Mouse (Mus musculus) lung, adult 2 months (tissue): ENCODE data around the gene Ptpre.

Source experiments
- CTCF ChIP-seq: fragments of 200-500 bp; IDR thresholded peaks from 2 replicates; pipeline ENCODE4 v1.5.1; 2011; ENCODE audit warnings: mild to moderate bottlenecking, low read length, control low read depth; ENCODE audit not compliant: insufficient read depth
- POLR2A ChIP-seq: fragments of 200-500 bp; IDR thresholded peaks from 2 replicates; pipeline ENCODE4 v1.6.1; 2011; ENCODE audit warnings: low read depth, mild to moderate bottlenecking, control low read depth, low read length, borderline replicate concordance; ENCODE audit errors: extremely low read depth

DNA sequence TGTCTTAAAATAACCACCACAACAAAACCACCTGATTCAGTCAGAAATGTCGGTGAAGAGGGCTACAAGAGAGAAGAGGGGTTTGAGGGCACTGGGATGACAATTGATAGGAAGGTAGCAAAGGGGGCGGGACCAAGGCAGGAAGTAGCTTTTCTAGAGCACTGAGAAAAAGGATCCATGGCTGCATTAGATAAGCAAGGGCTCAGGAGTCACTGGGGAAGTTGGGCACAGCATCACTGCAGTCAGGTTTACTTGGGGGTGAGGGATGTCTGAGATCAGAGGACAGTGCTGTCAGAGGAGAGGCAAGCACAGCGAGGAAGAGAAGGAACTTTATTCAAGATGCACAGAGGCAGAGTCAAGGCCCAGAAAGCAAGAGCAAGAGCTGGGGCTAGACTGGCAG lies 1.4 kb upstream of the Ptpre start:
- no peak for TF ChIP-seq CTCF
- no peak for TF ChIP-seq POLR2A
